24 mouse cellular contexts compared by ENCODE assay signal in genomic region chr3:96460568-96460870, GRCm38 (mm10). TPM values are rescaled to one million over a fixed set of nuclear protein-coding genes. Genes with fewer than 3 reads are reported as not detected.
DNase-seq lines count a peak whose midpoint lies in the region; ATAC-seq and TF ChIP-seq lines count a peak whose summit lies in the region.
"Not testable (repeated sequence)": the region's sequence is repeated elsewhere in the genome, so short reads cannot be mapped to it uniquely, and the experiment has no call there.
"Had no signal": no experiment of that assay in that cellular context is flagged by ENCODE, and none has a peak within 500 bp of the region (broad histone marks: within the 10 kb centered on the region; RNA-seq: fewer than 3 reads in every experiment).

No protein-coding gene starts in this region.

- H3K27ac ChIP-seq in embryonic facial prominence, embryonic 14.5 days (replicated peaks; ENCODE audit: low read depth, low read length); forebrain, embryonic 14.5 days (ENCODE audit: low read depth, low read length); forebrain, postnatal 0 days (ENCODE audit: low read depth, low read length); heart, postnatal 0 days (ENCODE audit: low read depth); kidney, embryonic 16.5 days (ENCODE audit: low read length); midbrain, embryonic 12.5 days (replicated peaks); stomach, embryonic 15.5 days: not testable (repeated sequence)

- H3K4me2 ChIP-seq in embryonic facial prominence, embryonic 14.5 days (ENCODE audit: low read depth, low read length); forebrain, embryonic 14.5 days (ENCODE audit: low read length); forebrain, postnatal 0 days (ENCODE audit: low read depth); heart, postnatal 0 days (ENCODE audit: low read depth, low read length); kidney, embryonic 16.5 days (replicated peaks; ENCODE audit: low read depth, low read length); midbrain, embryonic 12.5 days (replicated peaks); stomach, embryonic 15.5 days: not testable (repeated sequence)

- not testable (repeated sequence) for TF ChIP-seq EP300 in heart, postnatal 0 days (IDR thresholded peaks at IDR 0.05; ENCODE audit: low read depth)

- no CpG with 5 or more reads among the region's 19 CpGs for WGBS in embryonic facial prominence, embryonic 14.5 days
- WGBS in forebrain, embryonic 14.5 days, result no CpG with 5 or more reads among the region's 19 CpGs
- WGBS in forebrain, postnatal 0 days, result no CpG with 5 or more reads among the region's 19 CpGs
- no CpG with 5 or more reads among the region's 19 CpGs for WGBS in heart, postnatal 0 days
- no CpG with 5 or more reads among the region's 19 CpGs for WGBS in kidney, embryonic 16.5 days
- WGBS in midbrain, embryonic 12.5 days, result no CpG with 5 or more reads among the region's 19 CpGs
- no CpG with 5 or more reads among the region's 19 CpGs for WGBS in stomach, embryonic 15.5 days

- H3K27me3 ChIP-seq in embryonic facial prominence, embryonic 14.5 days (replicated peaks; ENCODE audit: control insufficient read depth, insufficient read depth, low read length), result peaks cover 22% of the 10 kb centered on the region
- not testable (repeated sequence) for H3K27me3 ChIP-seq in forebrain, embryonic 14.5 days (replicated peaks; ENCODE audit: control insufficient read depth, insufficient read depth, low read length); heart, postnatal 0 days (ENCODE audit: control insufficient read depth, insufficient read depth, low read length); stomach, embryonic 15.5 days (replicated peaks)
- 0 out of 2 replicates have a peak, but pooled peaks cover 17% of the 10 kb centered on the region for H3K27me3 ChIP-seq in forebrain, postnatal 0 days (ENCODE audit: insufficient read depth, low read length)
- peaks cover 16% of the 10 kb centered on the region for H3K27me3 ChIP-seq in kidney, embryonic 16.5 days (ENCODE audit: insufficient read depth, low read length)
- H3K27me3 ChIP-seq in midbrain, embryonic 12.5 days, result peaks cover 20% of the 10 kb centered on the region

- TF ChIP-seq CTCF in forebrain, postnatal 0 days (IDR thresholded peaks at IDR 0.05; ENCODE audit: low read depth); heart, postnatal 0 days (IDR thresholded peaks at IDR 0.05; ENCODE audit: low read depth): not testable (repeated sequence)

- H3K9ac ChIP-seq in embryonic facial prominence, embryonic 14.5 days (ENCODE audit: low read depth, low read length); forebrain, embryonic 14.5 days (ENCODE audit: low read length); forebrain, postnatal 0 days; heart, postnatal 0 days (replicated peaks; ENCODE audit: low read depth, low read length); kidney, embryonic 16.5 days (replicated peaks; ENCODE audit: low read length); midbrain, embryonic 12.5 days (replicated peaks); stomach, embryonic 15.5 days: not testable (repeated sequence)

- not testable (repeated sequence) for H3K4me3 ChIP-seq in embryonic facial prominence, embryonic 14.5 days (ENCODE audit: low read depth, low read length); forebrain, embryonic 14.5 days (ENCODE audit: low read depth, low read length); forebrain, postnatal 0 days (ENCODE audit: low read depth, low read length); heart, postnatal 0 days (ENCODE audit: low read depth, low read length); kidney, embryonic 16.5 days (ENCODE audit: low read length); midbrain, embryonic 12.5 days; stomach, embryonic 15.5 days (replicated peaks)

- H3K9me3 ChIP-seq in embryonic facial prominence, embryonic 14.5 days (ENCODE audit: control insufficient read depth, low read length); forebrain, embryonic 14.5 days (replicated peaks; ENCODE audit: control insufficient read depth, low read length); forebrain, postnatal 0 days (ENCODE audit: low read length); heart, postnatal 0 days (replicated peaks; ENCODE audit: control insufficient read depth, low read length); kidney, embryonic 16.5 days (ENCODE audit: low read length); midbrain, embryonic 12.5 days; stomach, embryonic 15.5 days: not testable (repeated sequence)

- not testable (repeated sequence) for DNase-seq in embryonic facial prominence, embryonic 14.5 days (ENCODE audit: low spot score); forebrain, embryonic 14.5 days (ENCODE audit: low spot score); forebrain, postnatal 0 days; heart, postnatal 0 days (ENCODE audit: low spot score)

- ATAC-seq in embryonic facial prominence, embryonic 14.5 days (ENCODE audit: low read depth), result peak; percentile 39
- ATAC-seq in forebrain, embryonic 14.5 days, result peak; percentile 30; the same call in 1 of the 2 replicates
- 0 out of 2 replicates have a peak, but pooled peaks have one; percentile 11 for ATAC-seq in forebrain, postnatal 0 days
- peak; percentile 15; the same call in 1 of the 2 replicates for ATAC-seq in heart, postnatal 0 days (ENCODE audit: insufficient read depth, low read depth)
- peak; percentile 36; the same call in 1 of the 2 replicates for ATAC-seq in kidney, embryonic 16.5 days (ENCODE audit: low FRiP score, low TSS enrichment)
- peak; percentile 38 for ATAC-seq in midbrain, embryonic 12.5 days (ENCODE audit: low FRiP score, low read depth)
- ATAC-seq in stomach, embryonic 15.5 days (ENCODE audit: insufficient read depth, low FRiP score, low read depth), result peak; percentile 8; the same call in 1 of the 2 replicates

- not testable (repeated sequence) for H3K36me3 ChIP-seq in embryonic facial prominence, embryonic 14.5 days (ENCODE audit: control insufficient read depth, insufficient read depth, low read length); forebrain, embryonic 14.5 days (ENCODE audit: control insufficient read depth, insufficient read depth, low read length); forebrain, postnatal 0 days (ENCODE audit: insufficient read depth); heart, postnatal 0 days (replicated peaks; ENCODE audit: control insufficient read depth, insufficient read depth, low read length); kidney, embryonic 16.5 days (ENCODE audit: insufficient read depth, low read length); midbrain, embryonic 12.5 days; stomach, embryonic 15.5 days

- H3K4me1 ChIP-seq in embryonic facial prominence, embryonic 14.5 days (ENCODE audit: control insufficient read depth, insufficient read depth, low read length); forebrain, embryonic 14.5 days (ENCODE audit: control insufficient read depth, insufficient read depth, low read length); forebrain, postnatal 0 days (ENCODE audit: insufficient read depth); heart, postnatal 0 days (ENCODE audit: control insufficient read depth, insufficient read depth); kidney, embryonic 16.5 days (ENCODE audit: insufficient read depth, low read length); midbrain, embryonic 12.5 days; stomach, embryonic 15.5 days: not testable (repeated sequence)

RNA-seq across cellular contexts. Expression of gene BC107364, which starts 8.4 kb away (rescaled TPM):
- polyA plus RNA-seq in embryonic facial prominence, embryonic 14.5 days (2014; fragmentation: Nextera tagmentation; extraction: Ambion mirVana), result not detected in 2 replicates
- not detected in 2 replicates for polyA plus RNA-seq in forebrain, embryonic 14.5 days (2014; fragmentation: Nextera tagmentation; extraction: Ambion mirVana)
- total RNA-seq in forebrain, postnatal 0 days (2014; rRNA removed), result not detected in 2 replicates
- polyA plus RNA-seq in forebrain, postnatal 0 days (2015; fragmentation: Nextera tagmentation; extraction: Ambion mirVana), result not detected in 2 replicates
- total RNA-seq in heart, postnatal 0 days (2014; rRNA removed; ENCODE audit: low replicate concordance), result not detected in 2 replicates
- 0.40 and 0.41 TPM in 2 replicates for polyA plus RNA-seq in heart, postnatal 0 days (2015; fragmentation: Nextera tagmentation; extraction: Ambion mirVana)
- 0.25 TPM in 1 of 2 replicates, not detected in the other for polyA plus RNA-seq in kidney, embryonic 16.5 days (2015; fragmentation: Nextera tagmentation; extraction: Ambion mirVana)
- 0.26 TPM in 1 of 2 replicates, not detected in the other for polyA plus RNA-seq in midbrain, embryonic 12.5 days (2016; fragmentation: Nextera tagmentation; extraction: Ambion mirVana)
- 0.28 and 0.37 TPM in 2 replicates for polyA plus RNA-seq in stomach, embryonic 15.5 days (2015; fragmentation: Nextera tagmentation; extraction: Ambion mirVana)
- total RNA-seq: adrenal gland, adult 18-20 months; adrenal gland, postnatal 10 days; adrenal gland, postnatal 36 days; gastrocnemius, adult 8-10 months; gastrocnemius, postnatal 25 days; heart, adult 18-20 months; heart, postnatal 10 days; heart, postnatal 36 days; hindbrain, postnatal 0 days had no signal
- polyA plus RNA-seq: embryonic facial prominence, embryonic 11.5 days; erythroblast, embryonic 14.5 days; G1E; gonadal fat pad, adult 2 months; hindbrain, embryonic 10.5 days; hindbrain, embryonic 13.5 days; hindbrain, postnatal 0 days; inflammation-experienced regulatory T-cells, adult 6 months; Patski had no signal
